Mouse (Mus musculus): ENCODE measurements around the gene Mcf2l.

- no peak for TF ChIP-seq ZC3H11A (IDR thresholded peaks at IDR 0.05; ENCODE audit: borderline replicate concordance, low read depth, low read length)
- TF ChIP-seq HCFC1 (IDR thresholded peaks at IDR 0.05; ENCODE audit: borderline replicate concordance, insufficient read depth, low read length) = no peak
- TF ChIP-seq MAFK (IDR thresholded peaks at IDR 0.05; ENCODE audit: insufficient read depth, low read depth, low read length) = no peak
- no peak for TF ChIP-seq CHD2 (IDR thresholded peaks at IDR 0.05; ENCODE audit: low read depth, low read length)
- no peak for TF ChIP-seq ZNF384 (IDR thresholded peaks at IDR 0.05; ENCODE audit: low read depth, low read length)
These were observed 22.0 kb downstream of the Mcf2l start for GRCm38 (mm10) chr8:12895535-12896150.
